Mouse (Mus musculus): ENCODE measurements around the gene Srp14. TPM values are rescaled to one million over a fixed set of nuclear protein-coding genes. Genes with fewer than 3 reads are reported as not detected.

The Srp14 gene
- polyA plus RNA-seq, 2 experiments, result 165 to 229 TPM

- no peak for TF ChIP-seq POLR2A (IDR thresholded peaks at IDR 0.05; ENCODE audit: borderline replicate concordance, extremely low read depth, insufficient read depth, insufficient read length)
- Histone ChIP-seq H3K4me2 (replicated peaks; ENCODE audit: low read depth, low read length, severe bottlenecking) (no peak overlapping the region), H3K27ac (replicated peaks; ENCODE audit: low read depth, low read length) (no peak overlapping the region), H3K9ac (ENCODE audit: low read depth, low read length, severe bottlenecking) (no peak overlapping the region), H3K9me3 (ENCODE audit: control insufficient read depth, low read length) (no peaks in the 10 kb centered on the region), H3K4me3 (replicated peaks; ENCODE audit: low read length) (no peak overlapping the region), H3K4me1 (ENCODE audit: control insufficient read depth, insufficient read depth, low read length) (no peaks in the 10 kb centered on the region), H3K27me3 (ENCODE audit: control insufficient read depth, insufficient read depth, low read length) (no peaks in the 10 kb centered on the region), H3K36me3 (ENCODE audit: control insufficient read depth, insufficient read depth, low read length) (peaks cover 91% of the 10 kb centered on the region)
- no peak for ATAC-seq (ENCODE audit: low FRiP score, low read depth)
- DNase-seq (ENCODE audit: low spot score), result peak; percentile 20
- WGBS, result 66% methylated on average over 5 of the region's 5 CpGs
These were observed 47.9 kb downstream of the Srp14 start for GRCm38 (mm10) chr2:118431589-118431988.

DNA sequence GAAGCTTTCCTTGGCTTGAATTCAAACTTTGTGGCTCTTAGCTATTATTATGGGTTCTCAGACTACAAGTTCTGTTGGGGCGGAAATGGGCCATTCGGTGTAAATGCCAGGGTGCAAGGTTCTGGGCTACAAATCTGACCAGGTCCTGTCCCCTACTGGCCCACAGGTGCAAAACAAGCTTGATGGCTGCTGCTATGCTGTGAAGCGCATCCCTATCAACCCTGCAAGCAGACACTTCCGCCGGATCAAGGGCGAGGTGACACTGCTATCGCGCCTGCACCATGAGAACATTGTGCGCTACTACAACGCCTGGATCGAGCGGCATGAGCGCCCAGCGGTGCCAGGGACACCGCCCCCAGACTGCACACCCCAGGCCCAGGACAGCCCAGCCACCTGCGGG lies 48.9 kb downstream of the Srp14 start:
- H3K4me3 ChIP-seq (replicated peaks; ENCODE audit: low read length), result no peak overlapping the region
- no peak for TF ChIP-seq POLR2A (IDR thresholded peaks at IDR 0.05; ENCODE audit: borderline replicate concordance, extremely low read depth, insufficient read depth, insufficient read length)
- no peak overlapping the region for H3K27ac ChIP-seq (replicated peaks; ENCODE audit: low read depth, low read length)
- H3K9me3 ChIP-seq (ENCODE audit: control insufficient read depth, low read length), result no peaks in the 10 kb centered on the region
- no peaks in the 10 kb centered on the region for H3K27me3 ChIP-seq (ENCODE audit: control insufficient read depth, insufficient read depth, low read length)
- DNase-seq (ENCODE audit: low spot score) (no peak), ATAC-seq (ENCODE audit: low FRiP score, low read depth) (no peak)
- no peak overlapping the region for H3K9ac ChIP-seq (ENCODE audit: low read depth, low read length, severe bottlenecking)
- no peaks in the 10 kb centered on the region for H3K4me1 ChIP-seq (ENCODE audit: control insufficient read depth, insufficient read depth, low read length)
- H3K4me2 ChIP-seq (replicated peaks; ENCODE audit: low read depth, low read length, severe bottlenecking), result no peak overlapping the region
- WGBS, result 82% methylated on average over 16 of the region's 16 CpGs
- peaks cover 85% of the 10 kb centered on the region for H3K36me3 ChIP-seq (ENCODE audit: control insufficient read depth, insufficient read depth, low read length)

DNA sequence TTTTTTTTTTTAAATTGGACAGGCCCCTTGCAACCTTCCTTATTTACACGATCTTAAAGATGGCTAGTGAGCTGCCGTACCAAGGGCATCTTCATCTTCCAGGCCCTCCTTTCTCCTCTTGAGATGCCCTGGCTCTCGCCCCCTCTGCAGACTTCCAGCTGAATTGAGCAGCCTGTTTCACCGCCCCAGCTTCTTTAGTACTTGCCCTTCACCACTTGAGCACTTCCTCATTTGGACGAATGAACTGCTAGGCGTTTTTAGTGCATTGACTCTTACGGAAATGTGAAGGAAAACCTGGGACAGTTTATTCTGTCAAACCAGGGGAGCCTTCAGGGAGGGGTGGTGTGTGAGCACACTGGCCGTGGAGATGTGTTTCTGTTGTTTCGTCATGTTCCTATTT lies 50.2 kb downstream of the Srp14 start:
- Histone ChIP-seq H3K9ac (ENCODE audit: low read depth, low read length, severe bottlenecking) (no peak overlapping the region), H3K9me3 (ENCODE audit: control insufficient read depth, low read length) (no peaks in the 10 kb centered on the region), H3K27ac (replicated peaks; ENCODE audit: low read depth, low read length) (no peak overlapping the region), H3K4me1 (ENCODE audit: control insufficient read depth, insufficient read depth, low read length) (no peaks in the 10 kb centered on the region), H3K4me3 (replicated peaks; ENCODE audit: low read length) (no peak overlapping the region), H3K4me2 (replicated peaks; ENCODE audit: low read depth, low read length, severe bottlenecking) (no peak overlapping the region), H3K36me3 (ENCODE audit: control insufficient read depth, insufficient read depth, low read length) (peaks cover 83% of the 10 kb centered on the region), H3K27me3 (ENCODE audit: control insufficient read depth, insufficient read depth, low read length) (no peaks in the 10 kb centered on the region)
- ATAC-seq (ENCODE audit: low FRiP score, low read depth), result no peak
- TF ChIP-seq POLR2A (IDR thresholded peaks at IDR 0.05; ENCODE audit: borderline replicate concordance, extremely low read depth, insufficient read depth, insufficient read length), result no peak
- 76% methylated on average over 9 of the region's 9 CpGs for WGBS
- no peak for DNase-seq (ENCODE audit: low spot score)

GRCm38 (mm10) chr2:118428296-118428695 lies 51.2 kb downstream of the Srp14 start:
- Histone ChIP-seq H3K27me3 (ENCODE audit: control insufficient read depth, insufficient read depth, low read length) (no peaks in the 10 kb centered on the region), H3K9me3 (ENCODE audit: control insufficient read depth, low read length) (no peaks in the 10 kb centered on the region), H3K36me3 (ENCODE audit: control insufficient read depth, insufficient read depth, low read length) (peaks cover 79% of the 10 kb centered on the region), H3K4me3 (replicated peaks; ENCODE audit: low read length) (no peak overlapping the region), H3K4me1 (ENCODE audit: control insufficient read depth, insufficient read depth, low read length) (no peaks in the 10 kb centered on the region), H3K27ac (replicated peaks; ENCODE audit: low read depth, low read length) (no peak overlapping the region), H3K4me2 (replicated peaks; ENCODE audit: low read depth, low read length, severe bottlenecking) (no peak overlapping the region), H3K9ac (ENCODE audit: low read depth, low read length, severe bottlenecking) (no peak overlapping the region)
- 94% methylated on average over 6 of the region's 6 CpGs for WGBS
- no peak for TF ChIP-seq POLR2A (IDR thresholded peaks at IDR 0.05; ENCODE audit: borderline replicate concordance, extremely low read depth, insufficient read depth, insufficient read length)
- DNase-seq (ENCODE audit: low spot score) (no peak), ATAC-seq (ENCODE audit: low FRiP score, low read depth) (no peak)

Other genes starting within 250 kb of the Srp14 start
- 0.32 and 0.40 TPM in 2 replicates for gene Fsip1, start 222.7 kb downstream of the Srp14 start, polyA plus RNA-seq (2012; rRNA removed)
- 0.32 and 0.54 TPM in 2 replicates for gene Fsip1, start 222.7 kb downstream of the Srp14 start, polyA plus RNA-seq (2014; fragmentation: Nextera tagmentation; extraction: Ambion mirVana)
- gene Gpr176, start 106.3 kb downstream of the Srp14 start, polyA plus RNA-seq (2012; rRNA removed), result 0.28 and 0.29 TPM in 2 replicates
- gene Gpr176, start 106.3 kb downstream of the Srp14 start, polyA plus RNA-seq (2014; fragmentation: Nextera tagmentation; extraction: Ambion mirVana), result 0.36 and 0.83 TPM in 2 replicates
- gene Eif2ak4, start 91.1 kb downstream of the Srp14 start, polyA plus RNA-seq (2012; rRNA removed), result 24.1 and 25.2 TPM in 2 replicates
- gene Eif2ak4, start 91.1 kb downstream of the Srp14 start, polyA plus RNA-seq (2014; fragmentation: Nextera tagmentation; extraction: Ambion mirVana), result 12.1 and 12.7 TPM in 2 replicates
- gene Bmf, start 70.0 kb upstream of the Srp14 start, polyA plus RNA-seq (2012; rRNA removed), result 28.4 and 29.2 TPM in 2 replicates
- 5.1 and 6.2 TPM in 2 replicates for gene Bmf, start 70.0 kb upstream of the Srp14 start, polyA plus RNA-seq (2014; fragmentation: Nextera tagmentation; extraction: Ambion mirVana)
- 48.5 and 53.5 TPM in 2 replicates for gene Bub1b, start 118.5 kb upstream of the Srp14 start, polyA plus RNA-seq (2012; rRNA removed)
- 64.4 and 70.4 TPM in 2 replicates for gene Bub1b, start 118.5 kb upstream of the Srp14 start, polyA plus RNA-seq (2014; fragmentation: Nextera tagmentation; extraction: Ambion mirVana)
- 4.8 and 5.5 TPM in 2 replicates for gene Pak6, start 183.6 kb upstream of the Srp14 start, polyA plus RNA-seq (2012; rRNA removed)
- 3.8 and 4.6 TPM in 2 replicates for gene Pak6, start 183.6 kb upstream of the Srp14 start, polyA plus RNA-seq (2014; fragmentation: Nextera tagmentation; extraction: Ambion mirVana)
- gene Ankrd63, start 224.3 kb upstream of the Srp14 start, polyA plus RNA-seq (2012; rRNA removed), result 0.08 and 0.10 TPM in 2 replicates
- gene Ankrd63, start 224.3 kb upstream of the Srp14 start, polyA plus RNA-seq (2014; fragmentation: Nextera tagmentation; extraction: Ambion mirVana), result 0.07 TPM in 1 of 2 replicates, not detected in the other
- gene Plcb2, start 248.7 kb upstream of the Srp14 start, polyA plus RNA-seq (2012; rRNA removed), result 2.0 and 2.1 TPM in 2 replicates
- gene Plcb2, start 248.7 kb upstream of the Srp14 start, polyA plus RNA-seq (2014; fragmentation: Nextera tagmentation; extraction: Ambion mirVana), result 0.74 and 0.82 TPM in 2 replicates

Measured in limb, embryonic 14.5 days (tissue).